Mouse (Mus musculus) stomach, embryonic 14.5 days (tissue): Measurements from ENCODE around the gene Hras. TPM values are rescaled to one million over a fixed set of nuclear protein-coding genes. Genes with fewer than 3 reads are reported as not detected.

Experiments
- ATAC-seq: fragments of 200-750 bp; cut with Nextera tagmentation; 2 replicates; pipeline ENCODE4 v1.8.0; 2017; ENCODE audit warnings: low read depth, moderate TSS enrichment; ENCODE audit not compliant: insufficient number of reproducible peaks, insufficient read depth, low FRiP score
- H3K27ac ChIP-seq: fragments of 300-500 bp; sonication (generic); 2 replicates; pipeline ENCODE4 v1.5.1; 2014; ENCODE audit warnings: mild to moderate bottlenecking, low read length, moderate library complexity, mixed read lengths
- H3K27me3 ChIP-seq: fragments of 300-500 bp; sonication (generic); 2 replicates; pipeline ENCODE4 v1.6.1; 2014; ENCODE audit warnings: low read length, control low read depth, mixed read lengths; ENCODE audit not compliant: control insufficient read depth, insufficient read depth
- H3K36me3 ChIP-seq: fragments of 300-500 bp; sonication (generic); 2 replicates; pipeline ENCODE4 v1.6.1; 2014; ENCODE audit warnings: mild to moderate bottlenecking, control low read depth, low read length, moderate library complexity, mixed read lengths; ENCODE audit not compliant: control insufficient read depth, insufficient read depth
- H3K4me1 ChIP-seq: fragments of 300-500 bp; sonication (generic); 2 replicates; pipeline ENCODE4 v1.6.1; 2014; ENCODE audit warnings: low read length, control low read depth, mixed read lengths; ENCODE audit not compliant: control insufficient read depth, insufficient read depth
- H3K4me2 ChIP-seq: fragments of 300-500 bp; sonication (generic); replicated peaks from 2 replicates; pipeline ENCODE4 v1.6.1; 2014; ENCODE audit warnings: low read depth, low read length, control low read depth
- H3K4me3 ChIP-seq: fragments of 300-500 bp; sonication (generic); 2 replicates; pipeline ENCODE4 v1.5.1; 2014; ENCODE audit warnings: low read depth, low read length, control low read depth
- H3K9ac ChIP-seq: fragments of 300-500 bp; sonication (generic); replicated peaks from 2 replicates; pipeline ENCODE4 v1.6.1; 2014; ENCODE audit warnings: low read depth, mild to moderate bottlenecking, control low read depth, low read length, moderate library complexity, mixed read lengths
- H3K9me3 ChIP-seq: fragments of 300-500 bp; sonication (generic); 2 replicates; pipeline ENCODE4 v1.6.1; 2016; ENCODE audit warnings: low read depth, low read length, control low read depth; ENCODE audit not compliant: control insufficient read depth
- WGBS: fragments of 180-500 bp; shearing (Covaris S2); extraction: QIAGEN DNeasy Blood & Tissue Kit; methylation state at CpG from one replicate; pipeline ENCODE4 v1.1.7; 2014; 5-methylcytosine and 5-hydroxymethylcytosine counted together
- polyA plus RNA-seq: library from polyadenylated mRNA; unstranded; fragments of >200 nt; fragmentation: Nextera tagmentation; extraction: Ambion mirVana; gene quantifications from 2 replicates; pipeline ENCODE4 v1.2.1, GENCODE M21; 2014

The Hras gene
- polyA plus RNA-seq, 1 experiment from 2014 or later, result 79.4 TPM

DNA sequence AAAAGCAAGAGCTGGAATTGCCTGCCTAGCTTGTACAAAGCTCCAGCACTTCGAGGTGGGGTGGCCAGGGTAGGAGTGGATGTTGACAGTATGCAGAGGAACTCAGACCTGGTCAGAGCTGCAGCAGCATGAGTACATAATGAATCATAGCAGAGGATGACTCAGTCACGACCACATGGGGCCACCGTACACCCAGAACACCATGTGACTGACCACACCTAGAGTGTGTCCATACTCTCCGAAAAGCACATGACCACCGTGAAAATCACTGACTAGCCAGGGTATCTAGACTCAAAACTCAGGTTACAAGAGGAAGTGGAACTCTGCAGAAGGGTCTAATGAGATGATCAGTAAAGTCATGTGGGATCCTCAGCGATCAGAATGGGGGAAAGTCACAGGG, 29.0 kb downstream of the Hras start:
- no peak overlapping the region for H3K4me2 ChIP-seq
- peaks cover 16% of the 10 kb centered on the region for H3K4me1 ChIP-seq
- no peak overlapping the region for H3K27ac ChIP-seq
- H3K9me3 ChIP-seq, result no peaks in the 10 kb centered on the region
- 72% methylated on average over 6 of the region's 6 CpGs for WGBS
- H3K36me3 ChIP-seq, result peaks cover 57% of the 10 kb centered on the region
- ATAC-seq, result peak; percentile 83
- no peaks in the 10 kb centered on the region for H3K27me3 ChIP-seq
- no peak overlapping the region for H3K4me3 ChIP-seq
- no peak overlapping the region for H3K9ac ChIP-seq

DNA sequence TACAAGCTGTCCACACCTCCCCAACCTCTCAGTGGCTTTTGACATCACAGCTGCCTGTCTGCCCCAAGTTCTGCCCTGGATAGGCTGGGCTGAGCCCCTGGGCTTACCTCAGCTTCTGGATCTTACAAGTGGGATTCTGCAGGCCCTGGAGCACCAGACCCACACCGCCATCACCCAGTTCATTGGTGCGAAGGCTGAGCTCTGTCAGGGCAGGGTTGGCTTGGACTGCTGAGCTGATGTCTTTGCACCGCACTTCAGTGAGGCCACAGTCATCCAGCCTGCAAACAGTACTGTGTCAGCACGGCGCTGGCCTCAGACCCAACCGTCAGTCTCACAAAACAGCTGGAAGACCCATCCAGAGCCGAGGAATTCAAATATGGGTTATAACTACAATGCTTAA, 29.4 kb downstream of the Hras start:
- no peak overlapping the region for H3K4me2 ChIP-seq
- H3K9ac ChIP-seq, result no peak overlapping the region
- H3K9me3 ChIP-seq, result no peaks in the 10 kb centered on the region
- H3K27me3 ChIP-seq, result no peaks in the 10 kb centered on the region
- ATAC-seq, result no peak
- peaks cover 62% of the 10 kb centered on the region for H3K36me3 ChIP-seq
- no peak overlapping the region for H3K4me3 ChIP-seq
- H3K27ac ChIP-seq, result no peak overlapping the region
- WGBS, result 93% methylated on average over 7 of the region's 7 CpGs
- peaks cover 11% of the 10 kb centered on the region for H3K4me1 ChIP-seq

DNA sequence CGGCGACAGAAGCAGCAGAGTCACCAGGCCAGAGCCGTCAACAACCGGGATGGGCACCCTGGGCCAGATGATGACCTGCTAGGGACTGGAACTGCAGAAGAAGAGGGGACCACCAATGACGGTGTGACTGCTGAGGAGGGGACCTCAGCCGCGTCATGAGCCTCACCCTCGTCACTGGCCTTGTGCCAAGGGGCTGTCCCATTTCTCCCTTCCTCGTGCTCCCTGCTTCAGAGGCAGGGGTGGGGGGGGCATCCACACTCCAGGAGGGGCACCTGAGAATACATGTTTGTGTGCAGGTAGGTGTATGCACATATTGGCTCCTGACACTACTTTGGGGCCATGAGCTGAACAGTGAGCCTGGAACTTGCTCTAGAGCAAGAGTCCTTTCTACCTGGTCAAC, 38.4 kb downstream of the Hras start:
- WGBS, result 84% methylated on average over 9 of the region's 9 CpGs
- Histone ChIP-seq H3K4me2 (no peak overlapping the region), H3K27me3 (no peaks in the 10 kb centered on the region), H3K4me3 (no peak overlapping the region), H3K9me3 (no peaks in the 10 kb centered on the region), H3K36me3 (peaks cover 35% of the 10 kb centered on the region), H3K27ac (no peak overlapping the region), H3K4me1 (no peaks in the 10 kb centered on the region), H3K9ac (no peak overlapping the region)
- no peak for ATAC-seq

GRCm38 (mm10) chr7:141148639-141149038, 45.2 kb downstream of the Hras start:
- Histone ChIP-seq H3K9ac (no peak overlapping the region), H3K36me3 (peaks cover 26% of the 10 kb centered on the region), H3K4me1 (no peaks in the 10 kb centered on the region), H3K27ac (no peak overlapping the region), H3K4me2 (no peak overlapping the region), H3K4me3 (no peak overlapping the region), H3K9me3 (no peaks in the 10 kb centered on the region), H3K27me3 (no peaks in the 10 kb centered on the region)
- WGBS, result 64% methylated on average over 4 of the region's 4 CpGs
- no peak for ATAC-seq

DNA sequence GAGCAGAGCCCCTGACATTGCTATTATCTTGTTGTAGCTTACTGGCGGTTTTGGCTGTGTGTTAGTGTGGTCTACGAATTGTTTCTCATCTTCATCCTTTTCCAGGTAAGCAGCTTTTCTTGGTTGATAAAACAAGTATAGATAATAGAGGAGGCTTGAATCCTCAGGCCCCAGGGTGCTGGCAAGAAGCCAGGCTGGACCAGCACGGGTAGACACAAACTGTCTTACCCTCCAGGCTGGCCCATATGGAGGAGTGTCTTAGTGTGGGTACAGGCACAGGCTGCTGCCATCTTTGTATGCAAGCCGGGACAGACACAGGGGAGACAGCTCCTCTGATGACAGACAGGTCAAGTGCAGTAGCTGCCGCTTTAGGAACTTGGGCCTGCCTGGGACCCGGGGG, 46.8 kb downstream of the Hras start:
- H3K4me3 ChIP-seq, result no peak overlapping the region
- no peak overlapping the region for H3K4me2 ChIP-seq
- H3K9me3 ChIP-seq, result no peaks in the 10 kb centered on the region
- H3K36me3 ChIP-seq, result peaks cover 23% of the 10 kb centered on the region
- no peak overlapping the region for H3K27ac ChIP-seq
- no peak for ATAC-seq
- H3K9ac ChIP-seq, result no peak overlapping the region
- H3K4me1 ChIP-seq, result no peaks in the 10 kb centered on the region
- no peaks in the 10 kb centered on the region for H3K27me3 ChIP-seq
- WGBS, result 81% methylated on average over 6 of the region's 6 CpGs

- H3K36me3 ChIP-seq, result peaks cover 14% of the 10 kb centered on the region; the same call in 1 of the 2 replicates
- ATAC-seq, result no peak
- H3K4me3 ChIP-seq, result no peak overlapping the region
- H3K4me1 ChIP-seq, result no peaks in the 10 kb centered on the region
- no peaks in the 10 kb centered on the region for H3K9me3 ChIP-seq
- no peak overlapping the region for H3K4me2 ChIP-seq
- WGBS, result 91% methylated on average over 12 of the region's 12 CpGs
- H3K9ac ChIP-seq, result no peak overlapping the region
- no peaks in the 10 kb centered on the region for H3K27me3 ChIP-seq
- no peak overlapping the region for H3K27ac ChIP-seq
Observed at GRCm38 (mm10) chr7:141146043-141146595, 47.7 kb downstream of the Hras start.

- Histone ChIP-seq H3K27me3 (no peaks in the 10 kb centered on the region), H3K9ac (no peak overlapping the region), H3K36me3 (peaks cover 14% of the 10 kb centered on the region; the same call in 1 of the 2 replicates), H3K4me3 (no peak overlapping the region), H3K9me3 (no peaks in the 10 kb centered on the region), H3K4me1 (no peaks in the 10 kb centered on the region), H3K27ac (no peak overlapping the region), H3K4me2 (no peak overlapping the region)
- no peak for ATAC-seq
- WGBS, result 79% methylated on average over 1 of the region's 1 CpGs
Observed at GRCm38 (mm10) chr7:141145403-141145802, 48.4 kb downstream of the Hras start.

DNA sequence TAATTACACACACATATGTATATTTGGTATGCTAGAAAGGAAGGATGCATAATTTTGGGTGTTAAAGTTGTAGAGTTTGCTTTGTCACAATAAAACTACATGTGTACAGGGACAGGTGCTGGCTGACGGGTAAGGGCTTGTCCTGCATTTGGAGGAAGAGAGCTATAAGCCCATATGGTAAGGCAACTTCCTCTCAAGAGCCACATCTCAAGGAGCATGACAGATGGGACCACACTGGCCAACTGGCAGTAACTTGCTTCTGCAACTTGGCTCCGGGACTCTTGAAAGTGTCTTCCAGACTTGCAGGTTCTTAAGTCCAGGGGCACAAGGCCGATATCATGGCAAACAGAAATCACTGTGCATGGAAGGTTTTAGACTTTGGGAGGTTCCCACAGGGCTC, 49.2 kb downstream of the Hras start:
- H3K27ac ChIP-seq, result no peak overlapping the region
- no peak for ATAC-seq
- H3K4me3 ChIP-seq, result no peak overlapping the region
- H3K9ac ChIP-seq, result no peak overlapping the region
- H3K4me2 ChIP-seq, result no peak overlapping the region
- no peaks in the 10 kb centered on the region for H3K27me3 ChIP-seq
- 91% methylated on average over 3 of the region's 3 CpGs for WGBS
- H3K4me1 ChIP-seq, result no peaks in the 10 kb centered on the region
- H3K9me3 ChIP-seq, result no peaks in the 10 kb centered on the region
- peaks cover 14% of the 10 kb centered on the region; the same call in 1 of the 2 replicates for H3K36me3 ChIP-seq

DNA sequence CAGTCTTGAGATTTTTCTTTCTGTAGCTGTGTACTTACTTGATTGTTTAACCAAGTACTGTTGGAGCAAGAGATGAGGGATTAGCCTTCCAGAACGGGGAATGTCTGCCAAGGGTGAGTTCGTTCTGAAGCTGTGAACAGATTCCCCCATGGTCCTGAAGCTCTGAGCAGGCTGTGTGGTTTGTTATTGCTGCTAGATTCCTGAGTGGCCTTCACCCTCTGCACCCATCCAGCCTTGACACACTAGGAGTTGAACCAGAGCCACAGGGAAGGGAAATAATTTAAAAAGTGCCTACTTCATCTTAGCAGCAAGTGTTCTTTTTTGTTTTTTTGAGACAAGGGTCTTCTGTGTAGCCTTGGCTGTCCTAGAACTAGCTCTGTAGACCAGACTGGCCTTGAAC, 49.9 kb downstream of the Hras start:
- no peak overlapping the region for H3K27ac ChIP-seq
- H3K4me2 ChIP-seq, result no peak overlapping the region
- 66% methylated on average over 2 of the region's 2 CpGs for WGBS
- peaks cover 14% of the 10 kb centered on the region; the same call in 1 of the 2 replicates for H3K36me3 ChIP-seq
- no peaks in the 10 kb centered on the region for H3K27me3 ChIP-seq
- no peak overlapping the region for H3K4me3 ChIP-seq
- ATAC-seq, result no peak
- no peaks in the 10 kb centered on the region for H3K4me1 ChIP-seq
- H3K9ac ChIP-seq, result no peak overlapping the region
- H3K9me3 ChIP-seq, result no peaks in the 10 kb centered on the region
